17 mouse cellular contexts compared by ENCODE assay signal in genomic region chr12:69926716-69927115, GRCm38 (mm10). TPM values are rescaled to one million over a fixed set of nuclear protein-coding genes. Genes with fewer than 3 reads are reported as not detected.
A peak's percentile ranks its signal among the peaks of the same experiment; 100 is the strongest.
DNase-seq lines count a peak whose midpoint lies in the region; ATAC-seq and TF ChIP-seq lines count a peak whose summit lies in the region.
"Had no signal": no experiment of that assay in that cellular context is flagged by ENCODE, and none has a peak within 500 bp of the region (broad histone marks: within the 10 kb centered on the region; RNA-seq: fewer than 3 reads in every experiment).

No protein-coding gene starts in this region.

- TF ChIP-seq EP300 in lung, postnatal 0 days (IDR thresholded peaks at IDR 0.05): no peak

- no peak for TF ChIP-seq CTCF in E14TG2a.4 (conservative IDR thresholded peaks at IDR 0.05; ENCODE audit: low read length)
- no peak for TF ChIP-seq CTCF in lung, postnatal 0 days (IDR thresholded peaks at IDR 0.05)

- H3K27me3 ChIP-seq in E14TG2a.4 (ENCODE audit: insufficient read depth, low read length): no peaks in the 10 kb centered on the region
- H3K27me3 ChIP-seq in liver, embryonic 15.5 days: no peaks in the 10 kb centered on the region
- H3K27me3 ChIP-seq in lung, postnatal 0 days (replicated peaks; ENCODE audit: insufficient read depth, low read length): no peaks in the 10 kb centered on the region
- H3K27me3 ChIP-seq in forebrain, embryonic 15.5 days: no peaks in the 10 kb centered on the region
- H3K27me3 ChIP-seq: embryonic facial prominence, embryonic 12.5 days; hindbrain, embryonic 12.5 days; limb, embryonic 13.5 days; midbrain, embryonic 12.5 days had no signal

- H3K4me2 ChIP-seq in liver, embryonic 15.5 days: peak overlapping the region; percentile 39
- H3K4me2 ChIP-seq in lung, postnatal 0 days (replicated peaks; ENCODE audit: low read depth, low read length): no peak overlapping the region
- H3K4me2 ChIP-seq in forebrain, embryonic 15.5 days (replicated peaks): no peak overlapping the region
- H3K4me2 ChIP-seq: embryonic facial prominence, embryonic 12.5 days; hindbrain, embryonic 12.5 days; limb, embryonic 13.5 days; midbrain, embryonic 12.5 days had no signal

- peak overlapping the region; percentile 43; the same call in 1 of the 2 replicates for H3K4me3 ChIP-seq in E14TG2a.4 (replicated peaks; ENCODE audit: low read length)
- no peak overlapping the region for H3K4me3 ChIP-seq in liver, embryonic 15.5 days (replicated peaks)
- H3K4me3 ChIP-seq in lung, postnatal 0 days (ENCODE audit: low read depth, low read length): no peak overlapping the region
- no peak overlapping the region for H3K4me3 ChIP-seq in forebrain, embryonic 15.5 days
- H3K4me3 ChIP-seq: embryonic facial prominence, embryonic 12.5 days; hindbrain, embryonic 12.5 days; limb, embryonic 13.5 days; midbrain, embryonic 12.5 days had no signal

- no peak overlapping the region for H3K9ac ChIP-seq in liver, embryonic 15.5 days
- no peak overlapping the region for H3K9ac ChIP-seq in lung, postnatal 0 days (replicated peaks; ENCODE audit: low read depth)
- H3K9ac ChIP-seq in forebrain, embryonic 15.5 days (replicated peaks): no peak overlapping the region
- H3K9ac ChIP-seq: embryonic facial prominence, embryonic 12.5 days; hindbrain, embryonic 12.5 days; limb, embryonic 13.5 days; midbrain, embryonic 12.5 days had no signal

- H3K27ac ChIP-seq in liver, embryonic 15.5 days (replicated peaks): peak overlapping the region; percentile 41; the same call in 1 of the 2 replicates
- H3K27ac ChIP-seq in lung, postnatal 0 days (ENCODE audit: low read length): no peak overlapping the region
- H3K27ac ChIP-seq in forebrain, embryonic 15.5 days (replicated peaks): no peak overlapping the region
- H3K27ac ChIP-seq: embryonic facial prominence, embryonic 12.5 days; hindbrain, embryonic 12.5 days; limb, embryonic 13.5 days; midbrain, embryonic 12.5 days had no signal

- H3K4me1 ChIP-seq in E14TG2a.4 (replicated peaks; ENCODE audit: low read depth, low read length): no peaks in the 10 kb centered on the region; the same call in 1 of the 2 replicates
- H3K4me1 ChIP-seq in liver, embryonic 15.5 days (replicated peaks): peaks cover 29% of the 10 kb centered on the region
- no peaks in the 10 kb centered on the region for H3K4me1 ChIP-seq in lung, postnatal 0 days (ENCODE audit: insufficient read depth, low read depth, low read length)
- H3K4me1 ChIP-seq in forebrain, embryonic 15.5 days: no peaks in the 10 kb centered on the region
- H3K4me1 ChIP-seq: embryonic facial prominence, embryonic 12.5 days; hindbrain, embryonic 12.5 days; limb, embryonic 13.5 days; midbrain, embryonic 12.5 days had no signal

- 24% methylated on average over 7 of the region's 7 CpGs for whole genome bisulfite sequencing in liver, embryonic 15.5 days (ENCODE audit: insufficient replicate concordance)
- WGBS in lung, postnatal 0 days: 46% methylated on average over 7 of the region's 7 CpGs
- WGBS in forebrain, embryonic 15.5 days: 55% methylated on average over 7 of the region's 7 CpGs

- ATAC-seq in liver, embryonic 15.5 days (ENCODE audit: insufficient read depth): no peak
- ATAC-seq in lung, postnatal 0 days: no peak
- ATAC-seq in forebrain, embryonic 15.5 days (replicated peaks): no peak
- ATAC-seq: intestine, embryonic 16.5 days had no signal

- DNase-seq in 416B (ENCODE audit: low read depth): peak; percentile 28
- DNase-seq in c-Kit-positive CD71-positive TER-119-positive erythroid progenitor cells, embryonic 14.5 days (ENCODE audit: low spot score): peak; percentile 47
- DNase-seq in cerebellum, postnatal 4 days (ENCODE audit: low spot score in 2 of 2): no peak
- DNase-seq in lung, postnatal 0 days (ENCODE audit: low spot score): no peak
- DNase-seq: adrenal gland, postnatal 10 days; cerebellum, adult 9-11 months; kidney, postnatal 10 days; lung, postnatal 14 days; right cerebral cortex, postnatal 14 days had no signal

- H3K36me3 ChIP-seq in E14TG2a.4 (ENCODE audit: insufficient read depth, low read length): no peaks in the 10 kb centered on the region
- no peaks in the 10 kb centered on the region for H3K36me3 ChIP-seq in liver, embryonic 15.5 days (replicated peaks)
- no peaks in the 10 kb centered on the region for H3K36me3 ChIP-seq in lung, postnatal 0 days (ENCODE audit: insufficient read depth, low read length)
- peaks cover 19% of the 10 kb centered on the region; the same call in 1 of the 2 replicates for H3K36me3 ChIP-seq in forebrain, embryonic 15.5 days
- H3K36me3 ChIP-seq: embryonic facial prominence, embryonic 12.5 days; limb, embryonic 13.5 days had no signal

- no peaks in the 10 kb centered on the region for H3K9me3 ChIP-seq in E14TG2a.4 (ENCODE audit: low read length)
- H3K9me3 ChIP-seq in liver, embryonic 15.5 days (replicated peaks): no peaks in the 10 kb centered on the region
- H3K9me3 ChIP-seq in lung, postnatal 0 days (ENCODE audit: low read length): no peaks in the 10 kb centered on the region
- no peaks in the 10 kb centered on the region for H3K9me3 ChIP-seq in forebrain, embryonic 15.5 days
- H3K9me3 ChIP-seq: embryonic facial prominence, embryonic 12.5 days; hindbrain, embryonic 12.5 days; limb, embryonic 13.5 days; midbrain, embryonic 12.5 days had no signal

RNA-seq across cellular contexts. Expression of gene Map4k5, which starts 33.7 kb away (rescaled TPM):
- 25.9 and 28.3 TPM in 2 replicates for polyA plus RNA-seq in liver, embryonic 15.5 days (2015; fragmentation: Nextera tagmentation; extraction: Ambion mirVana)
- polyA plus RNA-seq in lung, postnatal 0 days (2015; fragmentation: Nextera tagmentation; extraction: Ambion mirVana): 20.6 and 22.9 TPM in 2 replicates
- 33.6 and 33.9 TPM in 2 replicates for polyA plus RNA-seq in forebrain, embryonic 15.5 days (2015; fragmentation: Nextera tagmentation; extraction: Ambion mirVana)

RNA-seq across cellular contexts. Expression of gene Atl1, which starts 34.3 kb away (rescaled TPM):
- polyA plus RNA-seq in liver, embryonic 15.5 days (2015; fragmentation: Nextera tagmentation; extraction: Ambion mirVana): 0.91 and 1.5 TPM in 2 replicates
- 2.9 and 4.8 TPM in 2 replicates for polyA plus RNA-seq in lung, postnatal 0 days (2015; fragmentation: Nextera tagmentation; extraction: Ambion mirVana)
- polyA plus RNA-seq in forebrain, embryonic 15.5 days (2015; fragmentation: Nextera tagmentation; extraction: Ambion mirVana): 110 and 123 TPM in 2 replicates

Comparison
In these comparisons a context has a peak if more than half of its experiments do, and no peak if none do; other contexts are left out.
1. DNase-seq: peak in 416B (single experiment) and c-Kit-positive CD71-positive TER-119-positive erythroid progenitor cells, embryonic 14.5 days (single experiment); none in cerebellum, postnatal 4 days (0 of 2) and lung, postnatal 0 days (single experiment).
2. RNA of gene Atl1, which starts 34.3 kb away (polyA plus RNA-seq): 110 to 123 TPM in forebrain, embryonic 15.5 days; 2.9 to 4.8 TPM in lung, postnatal 0 days and 0.91 to 1.5 TPM in liver, embryonic 15.5 days; every median in the first group is over 10 times any median in the second.